Mouse (Mus musculus): ENCODE measurements at regions not wholly inside any gene's neighbourhood (a gene's known extent, or its start where the extent isn't known, plus 50 kb on each side); places are given as distances from the start of the nearest gene placed in this dataset.

DNA sequence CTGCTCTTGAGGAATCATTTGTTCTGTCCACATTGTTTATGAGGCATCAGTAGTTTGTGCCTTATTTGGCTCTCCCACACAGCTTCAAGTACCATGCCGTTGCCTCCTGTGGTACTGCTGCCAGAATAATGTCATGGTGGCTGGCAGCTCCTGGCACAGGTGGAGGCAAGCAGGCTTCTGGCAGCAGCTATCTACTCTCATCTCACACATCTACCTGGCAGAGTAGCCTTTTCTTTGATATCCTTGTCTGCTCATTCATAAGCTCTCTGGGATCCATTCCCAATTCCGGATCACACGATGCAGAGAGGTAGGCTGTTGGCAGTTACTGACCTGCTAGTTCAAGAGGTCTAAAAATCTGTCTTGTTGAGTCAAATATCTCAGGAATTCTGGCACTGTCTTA lies 373.6 kb upstream of the Depdc1a start:
- no peak for DNase-seq (ENCODE audit: low spot score in 2 of 2)
- intact Hi-C loops (cut with DNase I), result no loop called here

DNA sequence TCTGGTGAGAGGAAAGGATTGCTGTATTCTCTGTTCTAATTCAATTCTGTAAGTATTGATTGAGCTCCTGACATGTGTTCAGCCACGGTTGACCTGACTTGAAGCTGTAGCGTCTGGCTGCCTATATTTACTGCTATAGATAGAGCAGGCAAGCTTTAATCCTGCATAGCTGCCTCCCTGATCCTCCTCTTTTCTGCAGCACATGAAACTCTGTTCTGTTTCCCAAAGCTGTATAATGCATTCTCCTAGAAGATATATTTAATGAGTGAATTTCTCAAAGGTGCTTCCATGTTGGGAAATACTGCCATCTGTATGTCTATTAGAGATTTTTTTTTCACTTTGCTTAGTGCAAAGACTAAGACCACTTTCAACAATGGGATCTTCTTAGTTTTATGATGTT lies 351.4 kb upstream of the Depdc1a start:
- DNase-seq (ENCODE audit: low spot score in 2 of 2), result peak; percentile 3 to 22
- intact Hi-C loops (cut with DNase I), result loop anchor here (10.0 kb wide), 1 partner anchor 579 kb away; the partner anchor contains the start of gene Lrrc7

- DNase-seq (ENCODE audit: low spot score in 2 of 2), result no peak
- intact Hi-C loops (cut with DNase I), result no loop called here
These were observed 313.7 kb upstream of the Depdc1a start for GRCm38 (mm10) chr3:159181504-159181903.

- no peak for DNase-seq (ENCODE audit: low spot score in 2 of 2)
- intact Hi-C loops (cut with DNase I), result no loop called here
These were observed 302.0 kb upstream of the Depdc1a start for GRCm38 (mm10) chr3:159193189-159193588.
